Mouse (Mus musculus): ENCODE results near the gene Olfr639. TPM values are rescaled to one million over a fixed set of nuclear protein-coding genes. Genes with fewer than 3 reads are reported as not detected.

The Olfr639 gene
- not detected in 2 replicates for polyA plus RNA-seq (2011; ENCODE audit: insufficient read depth, insufficient read length, low read depth, missing spikeins)

DNA sequence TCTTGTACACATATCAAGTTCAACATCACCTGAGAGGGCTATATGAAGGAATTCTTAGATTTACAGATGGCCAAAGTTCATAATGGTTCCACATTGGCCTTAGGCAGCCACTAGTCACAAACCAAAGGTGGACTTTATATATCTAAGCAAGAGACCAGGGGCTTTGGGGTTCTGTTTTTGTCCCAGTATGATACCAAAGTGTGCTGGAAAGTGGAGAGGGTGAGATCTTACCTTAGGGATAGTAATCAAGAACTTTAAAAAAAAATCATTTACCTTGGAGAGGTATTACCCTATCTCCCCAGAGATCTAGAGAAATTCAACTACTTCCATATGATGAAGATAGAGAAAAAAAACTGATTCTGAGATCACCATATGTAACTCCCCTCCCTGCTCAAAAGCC, at the start of gene Olfr639:
Gene Olfr639 (minus strand): TSS at position 101 of the 400 bp plus-strand sequence.
- no peaks in the 10 kb centered on the region; the same call in 1 of the 2 replicates for H3K27me3 ChIP-seq (ENCODE audit: control insufficient read depth, insufficient read depth, low read length, poor library complexity, severe bottlenecking)
- no peak within 1 kb of the TSS for H3K9ac ChIP-seq (ENCODE audit: low read depth, poor library complexity, severe bottlenecking)
- H3K9me3 ChIP-seq (replicated peaks; ENCODE audit: control insufficient read depth, insufficient read depth, low read length, poor library complexity, severe bottlenecking): no peaks in the 10 kb centered on the region
- no peak within 1 kb of the TSS for H3K4me3 ChIP-seq (ENCODE audit: low read depth, low read length)
- TF ChIP-seq EP300 (IDR thresholded peaks at IDR 0.05; ENCODE audit: insufficient read depth, low read depth, low read length) (no peak), CTCF (IDR thresholded peaks at IDR 0.05; ENCODE audit: low read depth, low read length) (no peak), POLR2A (IDR thresholded peaks at IDR 0.05; ENCODE audit: insufficient read depth, low read length) (no peak)
- no peak within 1 kb of the TSS for H3K27ac ChIP-seq (ENCODE audit: insufficient read depth, low read length)
- no peaks in the 10 kb centered on the region for H3K36me3 ChIP-seq (ENCODE audit: control insufficient read depth, insufficient read depth, low read length, poor library complexity, severe bottlenecking)
- H3K4me1 ChIP-seq (ENCODE audit: control insufficient read depth, insufficient read depth, low read length): no peaks in the 10 kb centered on the region

DNA sequence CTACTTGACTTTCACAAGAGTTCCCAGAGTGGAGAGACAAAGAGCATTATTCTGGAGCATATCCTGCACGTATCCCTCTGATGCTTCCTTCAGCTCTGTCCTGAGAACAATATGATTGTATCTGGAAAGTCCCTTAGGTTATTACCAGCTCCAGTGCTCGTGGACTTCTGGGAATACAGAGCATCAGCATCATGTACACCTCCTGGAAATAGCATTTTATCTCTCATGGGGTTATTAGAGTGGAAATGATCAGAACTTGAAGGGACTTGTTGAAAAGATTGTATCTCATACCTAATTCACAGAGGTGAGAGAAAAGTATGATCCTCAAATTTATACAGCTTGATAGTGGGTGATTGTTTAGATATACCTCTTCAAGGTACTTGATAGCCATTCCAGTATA, 44.2 kb upstream of the Olfr639 start, which contains the start of gene 4930516K23Rik:
Gene 4930516K23Rik (minus strand): TSS at position 101 of the 400 bp plus-strand sequence.
- TF ChIP-seq EP300 (IDR thresholded peaks at IDR 0.05; ENCODE audit: insufficient read depth, low read depth, low read length): no peak
- no peak for TF ChIP-seq CTCF (IDR thresholded peaks at IDR 0.05; ENCODE audit: low read depth, low read length)
- no peak for TF ChIP-seq POLR2A (IDR thresholded peaks at IDR 0.05; ENCODE audit: insufficient read depth, low read length)
- no peak within 1 kb of the TSS for H3K27ac ChIP-seq (ENCODE audit: insufficient read depth, low read length)
- H3K9me3 ChIP-seq (replicated peaks; ENCODE audit: control insufficient read depth, insufficient read depth, low read length, poor library complexity, severe bottlenecking): no peaks in the 10 kb centered on the region
- H3K36me3 ChIP-seq (ENCODE audit: control insufficient read depth, insufficient read depth, low read length, poor library complexity, severe bottlenecking): no peaks in the 10 kb centered on the region
- H3K4me1 ChIP-seq (ENCODE audit: control insufficient read depth, insufficient read depth, low read length): no peaks in the 10 kb centered on the region
- no peak within 1 kb of the TSS for H3K4me3 ChIP-seq (ENCODE audit: low read depth, low read length)
- H3K27me3 ChIP-seq (ENCODE audit: control insufficient read depth, insufficient read depth, low read length, poor library complexity, severe bottlenecking): no peaks in the 10 kb centered on the region
- H3K9ac ChIP-seq (ENCODE audit: low read depth, poor library complexity, severe bottlenecking): no peak within 1 kb of the TSS

DNA sequence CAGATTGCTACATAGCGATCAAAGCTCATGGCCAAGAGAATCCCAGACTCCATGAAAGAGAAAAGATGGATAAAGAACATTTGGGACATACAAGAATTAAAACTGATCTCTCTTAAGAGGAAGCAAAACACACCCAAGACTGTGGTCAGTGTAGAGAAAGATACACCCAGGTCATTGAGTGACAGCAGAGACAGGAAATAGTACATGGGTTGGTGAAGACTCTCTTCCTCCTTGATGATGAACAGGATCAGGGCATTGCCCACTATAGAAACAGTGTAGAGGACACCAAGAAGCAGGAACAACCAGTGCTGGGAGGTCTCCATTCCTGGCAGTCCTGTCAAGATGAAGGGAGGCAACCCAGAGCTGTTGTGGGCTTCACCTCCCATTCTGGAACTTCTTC, 42.1 kb upstream of the Olfr639 start:
- Histone ChIP-seq H3K4me3 (ENCODE audit: low read depth, low read length) (no peak overlapping the region), H3K9ac (ENCODE audit: low read depth, poor library complexity, severe bottlenecking) (no peak overlapping the region)
- TF ChIP-seq EP300 (IDR thresholded peaks at IDR 0.05; ENCODE audit: insufficient read depth, low read depth, low read length): no peak
- no peak for TF ChIP-seq CTCF (IDR thresholded peaks at IDR 0.05; ENCODE audit: low read depth, low read length)
- TF ChIP-seq POLR2A (IDR thresholded peaks at IDR 0.05; ENCODE audit: insufficient read depth, low read length): no peak

GRCm38 (mm10) chr7:104052566-104052965, 35.5 kb upstream of the Olfr639 start, which contains the start of gene Olfr642:
Gene Olfr642 (minus strand): TSS chr7:104052666.
- H3K9ac ChIP-seq (ENCODE audit: low read depth, poor library complexity, severe bottlenecking): no peak within 1 kb of the TSS
- H3K4me3 ChIP-seq (ENCODE audit: low read depth, low read length): no peak within 1 kb of the TSS
- no peaks in the 10 kb centered on the region for H3K4me1 ChIP-seq (ENCODE audit: control insufficient read depth, insufficient read depth, low read length)
- H3K36me3 ChIP-seq (ENCODE audit: control insufficient read depth, insufficient read depth, low read length, poor library complexity, severe bottlenecking): no peaks in the 10 kb centered on the region
- H3K27me3 ChIP-seq (ENCODE audit: control insufficient read depth, insufficient read depth, low read length, poor library complexity, severe bottlenecking): no peaks in the 10 kb centered on the region
- no peaks in the 10 kb centered on the region for H3K9me3 ChIP-seq (replicated peaks; ENCODE audit: control insufficient read depth, insufficient read depth, low read length, poor library complexity, severe bottlenecking)
- TF ChIP-seq POLR2A (IDR thresholded peaks at IDR 0.05; ENCODE audit: insufficient read depth, low read length): no peak
- no peak for TF ChIP-seq EP300 (IDR thresholded peaks at IDR 0.05; ENCODE audit: insufficient read depth, low read depth, low read length)
- TF ChIP-seq CTCF (IDR thresholded peaks at IDR 0.05; ENCODE audit: low read depth, low read length): no peak
- H3K27ac ChIP-seq (ENCODE audit: insufficient read depth, low read length): no peak within 1 kb of the TSS

More for the DNA sequence above, 42.1 kb upstream of the Olfr639 start:
- H3K36me3 ChIP-seq (ENCODE audit: control insufficient read depth, insufficient read depth, low read length, poor library complexity, severe bottlenecking): no peaks in the 10 kb centered on the region
- no peak overlapping the region for H3K27ac ChIP-seq (ENCODE audit: insufficient read depth, low read length)
- no peaks in the 10 kb centered on the region for H3K9me3 ChIP-seq (replicated peaks; ENCODE audit: control insufficient read depth, insufficient read depth, low read length, poor library complexity, severe bottlenecking)
- no peaks in the 10 kb centered on the region for H3K27me3 ChIP-seq (ENCODE audit: control insufficient read depth, insufficient read depth, low read length, poor library complexity, severe bottlenecking)
- no peaks in the 10 kb centered on the region for H3K4me1 ChIP-seq (ENCODE audit: control insufficient read depth, insufficient read depth, low read length)

DNA sequence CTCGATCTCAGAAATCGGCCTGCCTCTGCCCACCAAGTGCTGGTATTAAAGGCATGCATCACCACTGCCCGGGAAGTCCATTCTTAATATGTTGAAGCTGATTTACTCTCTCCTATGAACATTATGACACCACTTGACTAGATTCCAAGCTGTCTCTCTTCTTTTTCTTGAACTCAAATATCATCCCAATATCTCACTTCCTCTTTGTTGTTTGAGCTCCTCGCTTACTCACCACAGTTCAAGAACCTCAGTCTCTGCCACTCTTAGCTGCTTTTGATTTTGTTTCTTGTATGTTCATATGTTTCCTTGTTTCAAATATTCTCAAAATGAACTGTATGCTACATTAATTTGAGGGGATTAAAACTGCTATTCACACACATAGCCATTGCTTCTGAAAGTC, 33.6 kb upstream of the Olfr639 start:
- H3K36me3 ChIP-seq (ENCODE audit: control insufficient read depth, insufficient read depth, low read length, poor library complexity, severe bottlenecking): no peaks in the 10 kb centered on the region
- no peaks in the 10 kb centered on the region for H3K4me1 ChIP-seq (ENCODE audit: control insufficient read depth, insufficient read depth, low read length)
- H3K9me3 ChIP-seq (replicated peaks; ENCODE audit: control insufficient read depth, insufficient read depth, low read length, poor library complexity, severe bottlenecking): no peaks in the 10 kb centered on the region
- no peaks in the 10 kb centered on the region for H3K27me3 ChIP-seq (ENCODE audit: control insufficient read depth, insufficient read depth, low read length, poor library complexity, severe bottlenecking)
- H3K27ac ChIP-seq (ENCODE audit: insufficient read depth, low read length): no peak overlapping the region
- no peak for TF ChIP-seq POLR2A (IDR thresholded peaks at IDR 0.05; ENCODE audit: insufficient read depth, low read length)
- no peak for TF ChIP-seq EP300 (IDR thresholded peaks at IDR 0.05; ENCODE audit: insufficient read depth, low read depth, low read length)
- TF ChIP-seq CTCF (IDR thresholded peaks at IDR 0.05; ENCODE audit: low read depth, low read length): no peak
- H3K9ac ChIP-seq (ENCODE audit: low read depth, poor library complexity, severe bottlenecking): no peak overlapping the region
- H3K4me3 ChIP-seq (ENCODE audit: low read depth, low read length): no peak overlapping the region

GRCm38 (mm10) chr7:104035145-104035544, 18.0 kb upstream of the Olfr639 start, which contains the start of gene Olfr641:
Gene Olfr641 (plus strand): TSS chr7:104035445.
- Histone ChIP-seq H3K36me3 (ENCODE audit: control insufficient read depth, insufficient read depth, low read length, poor library complexity, severe bottlenecking) (no peaks in the 10 kb centered on the region), H3K9ac (ENCODE audit: low read depth, poor library complexity, severe bottlenecking) (no peak within 1 kb of the TSS), H3K4me3 (ENCODE audit: low read depth, low read length) (no peak within 1 kb of the TSS), H3K4me1 (ENCODE audit: control insufficient read depth, insufficient read depth, low read length) (no peaks in the 10 kb centered on the region), H3K27me3 (ENCODE audit: control insufficient read depth, insufficient read depth, low read length, poor library complexity, severe bottlenecking) (no peaks in the 10 kb centered on the region), H3K27ac (ENCODE audit: insufficient read depth, low read length) (no peak within 1 kb of the TSS), H3K9me3 (replicated peaks; ENCODE audit: control insufficient read depth, insufficient read depth, low read length, poor library complexity, severe bottlenecking) (no peaks in the 10 kb centered on the region)
- TF ChIP-seq EP300 (IDR thresholded peaks at IDR 0.05; ENCODE audit: insufficient read depth, low read depth, low read length) (no peak), POLR2A (IDR thresholded peaks at IDR 0.05; ENCODE audit: insufficient read depth, low read length) (no peak)
